Mouse (Mus musculus) gastrocnemius, adult 18-20 months (tissue): ENCODE measurements around the gene Pde6d. TPM values are rescaled to one million over a fixed set of nuclear protein-coding genes. Genes with fewer than 3 reads are reported as not detected.

Experiments used
- DNase-seq: peaks from one replicate; pipeline ENCODE4 v3.0.0; 2021; ENCODE audit warnings: low spot score
- total RNA-seq, 2 experiments: library from RNA; stranded (reverse); gene quantifications; 2 replicates each; pipeline ENCODE4 v1.2.3; 2021

The Pde6d gene
- total RNA-seq, 2 experiments from 2014 or later = 27.5 to 29.3 TPM

DNA sequence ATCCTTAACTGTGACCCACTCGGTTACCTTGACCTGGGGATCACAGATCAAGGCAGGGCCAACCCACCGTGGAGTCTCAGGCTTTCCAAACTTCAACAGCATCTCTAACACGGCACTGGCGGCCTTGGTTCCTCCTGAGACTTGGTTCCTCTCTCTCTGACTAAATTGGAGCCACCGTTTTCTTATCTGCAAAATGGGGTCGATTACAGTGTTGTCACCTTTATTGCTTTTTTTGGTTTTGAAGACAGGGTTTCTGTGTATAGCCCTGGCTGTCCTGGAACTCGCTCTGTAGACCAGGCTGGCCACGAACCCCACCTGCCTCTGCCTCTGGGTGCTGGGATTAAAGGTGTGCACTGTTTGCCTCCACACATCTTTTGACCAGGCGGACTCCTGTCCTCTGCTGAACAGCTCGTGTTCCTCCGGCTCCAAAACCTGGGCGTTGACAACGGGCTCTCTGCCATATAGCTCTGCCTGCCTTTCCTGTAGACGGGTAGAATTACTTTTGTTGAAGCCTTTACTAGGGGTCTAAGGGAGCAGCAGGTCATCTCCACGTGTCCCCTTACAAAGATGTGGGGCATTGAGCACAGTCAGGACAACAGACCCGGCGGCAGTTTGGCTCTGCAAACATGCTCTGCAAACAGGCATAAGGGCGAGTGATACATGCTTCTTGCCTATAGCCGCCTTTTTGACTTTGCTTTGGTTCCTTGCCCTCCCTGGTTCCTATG, 77.6 kb downstream of the Pde6d start:
- no peak for DNase-seq

DNA sequence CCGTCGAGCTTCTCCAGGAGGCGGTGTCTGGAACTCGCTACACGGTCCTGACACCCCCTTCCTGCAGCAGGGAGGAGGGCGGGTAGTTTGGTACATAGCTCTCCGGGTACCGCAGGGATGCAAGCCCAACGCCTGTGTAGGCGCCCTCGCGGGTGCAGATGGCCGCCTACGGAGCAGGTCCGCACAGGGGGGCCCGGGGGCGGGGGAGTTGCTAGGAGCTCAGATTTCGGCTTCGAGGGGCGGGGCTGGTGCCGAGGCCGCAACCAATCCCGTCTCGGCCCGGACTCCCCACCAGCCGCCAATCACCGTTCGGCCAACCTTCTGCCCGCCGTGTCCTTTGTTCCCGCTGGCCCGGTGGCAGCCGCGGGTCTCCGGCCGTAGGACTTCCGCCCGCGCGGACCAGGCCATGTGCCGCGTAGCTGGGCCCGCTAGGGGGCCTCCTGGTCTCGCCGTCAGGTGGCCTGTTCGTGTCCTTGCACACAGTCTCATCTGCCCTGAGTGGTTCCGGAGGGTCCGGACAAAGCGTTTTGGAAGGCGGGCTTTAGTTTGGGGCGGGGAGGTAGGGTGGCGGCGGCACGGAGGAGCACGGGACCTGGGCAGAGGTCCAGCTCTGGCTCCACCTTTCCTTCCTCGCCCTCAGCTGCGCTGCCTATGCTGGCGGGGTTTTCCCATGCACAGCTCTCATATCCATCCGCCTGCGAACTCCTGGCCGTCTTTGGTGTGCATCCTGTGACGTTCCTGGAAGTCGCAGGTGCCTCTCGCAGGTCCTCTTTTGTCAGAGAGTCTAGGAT, 78.3 kb downstream of the Pde6d start:
- DNase-seq = peak; percentile 93

DNA sequence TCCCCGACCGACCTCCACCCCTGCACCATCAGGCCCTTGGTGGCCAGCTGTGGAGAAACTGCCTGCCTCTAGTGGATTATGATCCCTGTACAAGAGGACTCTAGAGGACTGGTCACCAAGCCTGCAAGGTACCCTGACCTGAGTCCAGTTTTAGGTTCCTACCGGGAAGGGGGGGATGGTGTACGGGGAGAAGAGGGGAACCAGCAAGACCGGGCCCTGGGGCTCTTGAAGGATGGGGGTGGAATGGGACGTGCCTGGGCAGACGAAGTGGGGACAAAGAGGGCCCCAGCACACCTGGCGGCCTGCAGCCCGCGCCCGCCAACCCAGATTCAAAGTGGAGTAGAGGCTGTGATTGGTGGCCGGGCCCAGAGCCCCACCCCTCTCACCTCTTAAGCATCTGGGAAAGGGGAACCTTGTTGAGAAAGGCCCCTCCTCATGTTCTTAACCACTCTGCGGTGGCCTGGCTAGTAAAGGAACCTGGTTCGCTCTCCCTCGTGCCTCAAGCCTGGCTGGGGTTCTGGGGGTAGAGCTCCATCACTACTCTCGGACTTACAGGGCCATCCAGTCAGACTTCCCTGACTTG, 79.2 kb downstream of the Pde6d start:
- no peak for DNase-seq

DNA sequence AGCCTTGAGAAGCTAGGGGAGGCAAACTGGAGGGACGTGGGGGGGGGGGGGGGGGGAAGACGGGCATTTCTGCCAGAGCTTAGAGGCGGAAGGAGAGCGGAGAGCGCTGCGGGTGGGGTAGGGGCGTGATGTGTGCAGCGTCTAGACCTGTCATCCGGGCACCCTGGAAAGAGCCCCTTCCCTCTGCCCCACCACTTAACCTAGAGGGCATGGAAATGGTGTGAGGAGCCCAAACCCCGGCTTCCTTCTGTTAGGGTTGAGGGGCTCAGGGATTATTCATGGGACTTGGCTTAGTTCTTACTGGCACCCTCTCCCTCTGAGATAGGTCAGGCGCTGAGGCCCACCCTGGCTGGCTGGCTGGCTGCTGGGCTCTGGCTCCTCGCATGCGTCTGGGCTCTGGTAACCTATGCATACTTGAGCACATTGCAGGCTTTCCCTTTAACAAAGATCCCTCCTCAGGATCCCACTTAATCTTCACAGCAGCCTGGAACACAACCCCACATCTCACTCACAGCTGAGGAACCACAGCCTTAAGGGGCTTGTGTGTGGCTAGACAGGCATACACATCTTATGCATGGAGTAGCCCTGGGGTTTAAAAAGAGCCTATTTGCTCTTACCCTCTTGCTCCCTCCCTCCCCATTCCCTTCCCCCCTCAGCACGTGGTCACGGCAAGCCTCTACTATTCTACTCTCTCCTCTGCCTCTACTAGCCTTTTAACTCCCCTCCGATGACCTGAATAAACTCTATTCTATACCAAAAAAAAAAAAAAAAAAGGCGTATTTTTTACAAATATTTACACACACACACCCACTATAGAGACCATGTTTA, 80.0 kb downstream of the Pde6d start:
- no peak for DNase-seq

DNA sequence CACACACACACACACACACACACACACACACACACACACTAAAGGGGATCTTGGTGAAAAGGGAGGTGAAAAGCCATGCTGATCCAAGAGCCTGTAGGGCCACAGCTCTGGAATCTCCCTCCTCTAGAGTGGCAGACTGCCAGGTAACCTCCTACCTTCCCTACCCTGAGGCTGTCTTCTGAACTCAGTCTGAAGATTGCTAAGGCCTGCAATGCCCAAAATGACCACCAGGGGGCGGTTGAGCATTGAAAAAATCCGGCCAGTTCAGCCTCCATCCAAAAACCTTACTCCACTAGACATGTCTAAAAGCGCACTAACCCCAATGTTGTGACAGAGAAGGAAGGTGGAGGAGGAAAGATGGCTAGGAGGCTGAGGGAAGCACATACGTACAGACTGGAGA, 80.9 kb downstream of the Pde6d start:
- DNase-seq = peak; percentile 92

DNA sequence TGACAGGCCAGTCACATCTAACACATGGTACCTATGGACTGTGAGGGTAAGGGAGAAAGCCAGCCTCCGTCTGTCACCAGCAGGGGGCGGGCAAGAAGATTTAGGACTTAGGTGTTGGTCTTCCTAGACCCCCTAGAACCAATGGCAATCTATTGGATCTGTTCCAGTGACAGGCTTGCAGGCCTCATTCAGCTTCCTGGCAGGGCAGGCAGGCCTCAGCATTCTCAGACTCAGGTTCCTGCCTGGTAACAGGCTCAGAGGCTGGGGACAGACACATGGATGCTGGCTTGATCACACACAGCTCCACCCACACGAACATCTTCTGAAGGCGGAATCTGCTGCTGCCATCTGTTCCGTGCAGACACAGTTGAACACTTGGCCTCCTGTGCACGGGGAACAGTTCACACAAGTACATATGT, 81.3 kb downstream of the Pde6d start:
- peak; percentile 47 for DNase-seq

DNA sequence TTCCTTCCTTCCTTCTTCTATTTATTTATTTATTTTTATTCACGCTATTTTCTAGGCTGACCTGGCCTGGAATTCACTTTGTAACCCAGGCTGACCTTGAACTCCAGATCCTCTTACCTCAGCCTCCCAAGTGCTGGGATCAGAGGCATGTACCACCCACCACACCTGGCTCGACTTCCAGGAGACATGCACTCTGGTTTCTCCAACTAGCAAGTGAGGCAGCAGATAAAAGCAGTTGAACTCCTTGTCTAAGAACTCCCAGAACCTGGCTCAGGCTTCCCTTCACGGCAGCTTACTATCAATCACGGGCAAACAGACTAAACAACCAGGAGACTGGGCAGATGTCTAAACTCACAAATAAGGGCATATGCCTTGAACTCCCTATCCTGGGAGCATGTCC, 81.7 kb downstream of the Pde6d start:
- no peak for DNase-seq

DNA sequence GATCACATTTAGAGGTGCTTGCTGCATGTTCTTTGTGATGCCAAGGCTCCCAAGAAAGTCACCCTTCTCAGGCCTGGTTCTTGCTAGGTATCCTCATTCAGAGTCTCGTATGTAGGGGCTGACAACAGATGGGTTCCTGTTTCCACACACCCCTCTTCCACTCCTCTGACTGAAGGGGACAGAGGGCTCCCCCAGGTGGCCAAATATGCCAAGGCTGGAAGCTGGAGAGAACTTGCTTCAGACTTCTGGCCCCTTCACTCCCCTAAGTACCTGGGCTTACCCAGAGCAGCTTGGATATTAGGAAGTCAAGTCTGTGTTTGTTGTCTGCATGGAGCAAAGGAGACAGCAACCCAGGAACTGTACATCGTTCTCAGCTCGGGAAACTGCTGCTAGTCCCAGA, 82.5 kb downstream of the Pde6d start:
- peak; percentile 71 for DNase-seq

DNA sequence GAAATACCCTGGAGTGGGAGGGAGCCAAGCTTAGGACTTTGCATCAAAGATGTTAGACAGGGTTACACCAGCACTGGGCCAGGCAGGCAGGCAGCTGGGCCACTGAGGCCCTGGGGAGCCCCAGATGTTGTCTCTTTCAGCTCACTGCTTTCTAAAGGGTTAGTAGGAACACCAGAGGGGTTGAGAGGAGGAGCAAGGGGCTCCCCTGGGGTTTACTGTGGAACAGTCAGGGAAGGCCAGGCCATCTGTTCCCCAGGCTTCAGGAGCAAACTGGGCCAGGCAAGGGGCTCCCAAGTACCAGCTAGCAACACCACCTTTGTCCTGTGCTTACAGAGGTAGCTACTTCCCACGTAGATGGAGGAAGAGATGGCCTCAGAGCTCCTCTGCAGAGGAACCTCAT, 83.8 kb downstream of the Pde6d start:
- peak; percentile 45 for DNase-seq

DNA sequence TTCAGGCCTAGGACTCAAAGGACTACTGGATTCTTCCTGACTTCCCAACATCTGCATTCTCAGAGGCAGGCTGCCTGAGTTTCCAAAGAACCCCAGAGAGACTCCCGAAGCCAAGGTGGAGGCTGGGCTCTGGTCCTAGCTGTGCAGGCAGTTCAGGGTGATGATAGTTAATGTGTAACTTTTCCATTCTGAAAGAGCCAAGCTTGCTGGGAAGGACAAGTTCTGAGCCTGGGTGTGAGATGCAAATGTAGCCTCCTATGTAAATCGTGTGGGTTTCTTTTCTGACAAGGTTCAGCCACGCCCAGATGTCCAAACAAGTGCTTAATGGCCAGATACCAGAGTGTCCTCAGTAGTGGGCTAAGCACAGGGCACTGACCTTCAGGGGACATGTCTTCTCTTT, 84.4 kb downstream of the Pde6d start:
- DNase-seq = no peak

DNA sequence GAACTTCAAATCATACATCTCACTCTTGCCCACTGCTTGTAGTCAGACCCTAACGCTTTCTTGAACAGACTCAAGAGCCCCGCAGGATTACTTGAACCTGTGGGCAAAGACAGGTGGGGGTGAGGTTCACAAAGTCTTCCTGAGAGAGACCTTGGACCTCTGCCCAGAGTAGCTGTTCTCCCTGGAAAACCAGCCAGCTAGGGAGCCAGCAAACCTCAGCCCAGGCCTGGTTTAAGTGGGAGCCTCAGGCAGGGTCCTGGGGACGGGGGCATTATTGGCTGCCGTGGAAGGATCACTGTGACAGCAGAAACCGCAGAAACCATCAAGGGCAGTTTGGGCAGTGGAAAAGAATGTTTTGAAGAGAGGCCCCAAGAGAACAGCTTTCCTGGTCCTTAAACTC, 85.1 kb downstream of the Pde6d start:
- no peak for DNase-seq

DNA sequence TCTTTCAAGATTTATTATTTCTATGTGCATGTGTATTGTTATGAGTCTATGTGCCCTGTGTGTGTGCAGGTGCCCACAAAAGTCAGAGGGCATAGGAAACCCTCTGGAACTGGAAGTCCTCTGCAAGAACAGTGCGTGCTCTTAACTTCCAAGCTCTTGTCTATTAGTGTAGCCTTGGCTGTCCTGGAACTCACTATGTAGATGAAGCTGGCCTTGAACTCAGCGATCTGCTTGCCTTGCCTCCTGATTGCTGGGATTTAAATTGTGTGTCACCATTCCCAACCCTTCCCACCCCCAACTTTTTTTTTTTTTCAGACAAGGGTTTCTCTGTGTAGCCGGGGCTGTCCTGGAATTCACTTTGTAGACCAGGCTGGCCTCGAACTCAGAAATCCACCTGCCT, 86.1 kb downstream of the Pde6d start:
- DNase-seq = no peak

DNA sequence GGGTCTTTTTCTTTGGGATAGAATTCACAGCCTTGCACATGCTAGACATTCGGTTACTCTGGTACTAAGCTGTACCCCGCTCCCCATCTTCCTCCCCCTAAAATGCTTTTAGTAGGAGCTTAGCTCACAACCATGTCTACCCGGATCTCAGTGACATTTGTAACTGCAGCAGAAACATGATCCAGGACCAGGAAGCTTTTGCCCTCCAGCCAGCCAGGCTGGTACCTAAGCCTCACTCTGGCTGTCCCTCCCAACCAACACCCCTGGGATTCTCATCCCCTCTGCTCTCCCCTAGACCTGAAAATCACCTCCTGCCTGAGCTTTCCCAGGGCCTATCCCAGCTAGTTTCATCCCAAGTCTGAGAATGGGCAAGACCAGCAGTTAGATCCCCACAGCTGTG, 88.6 kb downstream of the Pde6d start:
- DNase-seq = peak; percentile 45

Other genes with a start within 250 kb of the Pde6d start
- 100 to 1,000 TPM in 1 of 2 experiments, 10 to 100 TPM in 1; 99.3 to 113 TPM for gene Ncl, start 223.2 kb downstream of the Pde6d start, total RNA-seq
- not detected for gene Nmur1, start 156.4 kb downstream of the Pde6d start, total RNA-seq
- not detected for gene Tex44, start 156.3 kb downstream of the Pde6d start, total RNA-seq
- 10 to 100 TPM; 64.2 to 99.0 TPM for gene Ptma, start 55.9 kb downstream of the Pde6d start, total RNA-seq
- gene Cops7b, start 275 bp upstream of the Pde6d start, total RNA-seq = 10 to 100 TPM; 10.3 to 10.5 TPM
- under 1 TPM; 0.30 to 0.59 TPM for gene Nppc, start 87.9 kb upstream of the Pde6d start, total RNA-seq
- gene Dis3l2, start 121.2 kb upstream of the Pde6d start, total RNA-seq = 10 to 100 TPM; 12.2 to 13.4 TPM